Mouse (Mus musculus): ENCODE measurements around the gene Ascl5.

GRCm38 (mm10) chr1:136050312-136051012, at the start of gene Ascl5:
- TF ChIP-seq POLR2A (IDR thresholded peaks at IDR 0.05; ENCODE audit: low read depth, low read length) (no peak), CTCF (IDR thresholded peaks at IDR 0.05; ENCODE audit: extremely low read depth, insufficient read depth, insufficient read length, insufficient replicate concordance) (no peak)
